Mouse (Mus musculus) common myeloid progenitor, adult 5-6 weeks (primary cell): ENCODE results near the gene Mgat5b. TPM values are rescaled to one million over a fixed set of nuclear protein-coding genes. Genes with fewer than 3 reads are reported as not detected.

Experiments used
- ATAC-seq: replicated peaks from 2 replicates; pipeline ENCODE4 v1.8.0; 2016; ENCODE audit warnings: low read depth, mild to moderate bottlenecking, moderate TSS enrichment, inconsistent platforms; ENCODE audit not compliant: poor library complexity, severe bottlenecking
- total RNA-seq: library from RNA; stranded (forward); fragments of 200-1000, 187-1606 nt; gene quantifications from 2 replicates; pipeline ENCODE4 v1.2.3, GENCODE M21; 2017

Gene Mgat5b
- total RNA-seq, 1 experiment from 2014 or later = not detected

GRCm38 (mm10) chr11:116915241-116915640 lies 3.4 kb upstream of the Mgat5b start:
- no peak for ATAC-seq

DNA sequence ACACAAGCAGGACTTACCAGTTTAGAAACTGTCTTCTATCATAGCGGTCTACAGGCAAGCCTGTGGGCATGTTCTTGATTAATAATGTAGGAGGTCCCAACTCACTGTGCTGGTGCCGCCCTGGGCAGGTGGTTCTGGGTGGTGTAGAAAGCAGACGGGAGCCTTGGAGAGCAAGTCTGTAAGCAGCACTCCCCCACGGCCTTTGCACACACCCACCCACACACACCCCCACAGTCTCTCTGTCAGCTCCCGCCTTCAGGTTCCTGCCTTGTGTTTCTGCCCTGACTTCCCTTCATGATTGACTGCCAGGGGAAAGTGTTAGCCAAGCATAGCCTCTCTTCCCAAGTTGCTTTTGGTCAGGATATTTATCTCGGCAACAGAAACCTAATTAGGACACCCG lies 1.3 kb upstream of the Mgat5b start:
- ATAC-seq = no peak

DNA sequence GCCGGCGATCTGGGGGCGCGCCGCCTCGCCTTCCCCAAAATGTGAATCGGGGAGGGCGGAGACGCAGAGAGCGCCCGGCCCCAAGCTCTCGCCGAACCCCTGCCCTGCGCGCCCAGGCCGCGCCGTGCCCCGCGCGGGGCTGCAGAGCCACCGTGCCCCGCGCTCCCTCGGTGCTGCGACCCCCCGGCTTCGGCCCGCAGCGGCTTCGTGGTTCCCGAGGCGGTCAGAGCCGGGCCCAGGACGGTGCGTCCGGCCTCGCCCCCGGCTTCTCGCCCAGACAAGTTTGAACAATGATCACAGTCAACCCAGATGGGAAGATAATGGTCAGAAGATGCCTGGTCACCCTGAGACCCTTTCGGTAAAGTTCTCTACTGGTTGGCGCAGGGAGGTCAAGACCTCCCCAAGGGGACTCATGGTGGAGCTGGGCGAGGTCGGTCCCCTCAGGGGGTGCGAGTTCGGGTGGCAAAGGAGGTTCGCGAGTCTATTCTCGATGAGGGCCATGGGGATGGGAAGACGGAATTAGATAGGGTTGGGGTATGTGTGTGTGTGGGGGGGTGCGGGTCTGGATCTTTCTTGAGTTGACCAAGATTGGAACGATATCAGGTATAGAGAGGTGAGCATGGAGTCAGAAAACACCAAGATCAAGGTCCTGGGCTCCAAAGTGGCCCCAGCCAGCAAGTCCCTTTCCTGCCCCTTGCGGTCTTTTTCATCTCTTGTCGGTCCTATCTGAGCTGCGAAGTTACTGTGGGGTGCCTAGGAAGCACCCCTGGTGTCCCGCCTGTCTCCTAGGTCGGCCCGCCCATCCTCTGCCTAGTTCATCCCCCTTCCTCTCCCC lies 740 bp downstream of the Mgat5b start:
- no peak for ATAC-seq

- ATAC-seq = no peak
Measured at GRCm38 (mm10) chr11:116920746-116921145, 2.1 kb downstream of the Mgat5b start.

DNA sequence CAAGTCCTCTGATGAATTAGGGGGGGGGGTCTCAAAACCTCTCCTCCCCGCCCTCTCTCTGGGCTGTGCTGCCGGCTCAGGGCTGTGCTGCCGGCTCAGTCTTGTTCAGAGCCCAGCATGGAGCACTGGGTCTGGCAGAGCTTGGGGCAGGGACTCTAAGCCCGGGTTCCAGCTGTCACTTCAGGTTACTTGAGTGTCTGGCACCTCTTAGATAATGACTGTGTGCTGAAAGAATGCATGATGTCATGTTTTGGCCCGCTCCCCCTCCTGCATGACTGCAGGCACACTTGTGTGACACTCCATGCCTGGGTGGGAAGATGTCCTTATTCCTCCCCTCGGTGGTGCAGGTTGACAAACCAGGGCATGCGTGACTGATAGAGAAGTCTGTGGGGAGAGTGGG lies 3.4 kb downstream of the Mgat5b start:
- no peak for ATAC-seq

DNA sequence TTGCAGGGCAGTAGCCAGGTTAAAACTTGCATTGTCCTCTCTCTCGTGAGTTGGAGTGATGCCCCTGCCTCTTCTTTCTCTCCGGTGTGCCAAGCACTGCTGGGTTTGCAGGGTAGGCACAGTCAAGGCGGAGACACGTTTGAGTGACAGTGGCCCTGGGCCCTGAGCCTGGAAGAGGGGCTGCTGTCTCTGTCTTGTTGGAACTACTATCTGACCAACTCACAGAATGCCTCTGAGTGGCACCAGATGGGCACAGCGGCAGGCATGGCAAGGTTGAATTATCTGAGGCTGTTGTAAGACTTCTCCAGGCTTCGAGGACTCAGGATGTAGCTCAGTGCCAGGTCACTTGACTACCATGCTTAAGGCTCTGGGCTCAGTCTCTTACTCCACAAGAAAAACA lies 9.4 kb downstream of the Mgat5b start:
- ATAC-seq = no peak

DNA sequence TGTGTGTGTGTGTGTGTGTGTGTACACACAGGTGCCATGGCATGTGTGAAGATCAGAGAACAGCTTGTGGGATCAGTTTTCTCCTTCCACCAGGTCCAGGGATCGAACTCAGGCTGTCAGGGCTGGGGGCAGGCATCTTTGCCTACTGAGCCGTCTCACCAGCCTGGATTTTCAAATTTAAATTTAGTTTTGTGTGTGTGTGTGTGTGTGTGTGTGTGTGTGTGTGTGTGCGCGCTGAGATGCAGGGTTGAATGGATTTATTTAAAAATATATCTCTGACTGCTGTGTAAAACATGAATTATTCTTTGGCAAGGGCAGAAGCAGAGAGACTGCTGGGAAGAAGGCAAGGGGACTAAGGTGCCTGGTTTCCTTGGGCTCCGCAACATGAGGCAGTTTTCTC lies 16.2 kb downstream of the Mgat5b start:
- ATAC-seq = no peak

- ATAC-seq = no peak
Measured at GRCm38 (mm10) chr11:116935354-116935753, 16.7 kb downstream of the Mgat5b start.

GRCm38 (mm10) chr11:116935917-116936316 lies 17.3 kb downstream of the Mgat5b start:
- ATAC-seq = no peak

DNA sequence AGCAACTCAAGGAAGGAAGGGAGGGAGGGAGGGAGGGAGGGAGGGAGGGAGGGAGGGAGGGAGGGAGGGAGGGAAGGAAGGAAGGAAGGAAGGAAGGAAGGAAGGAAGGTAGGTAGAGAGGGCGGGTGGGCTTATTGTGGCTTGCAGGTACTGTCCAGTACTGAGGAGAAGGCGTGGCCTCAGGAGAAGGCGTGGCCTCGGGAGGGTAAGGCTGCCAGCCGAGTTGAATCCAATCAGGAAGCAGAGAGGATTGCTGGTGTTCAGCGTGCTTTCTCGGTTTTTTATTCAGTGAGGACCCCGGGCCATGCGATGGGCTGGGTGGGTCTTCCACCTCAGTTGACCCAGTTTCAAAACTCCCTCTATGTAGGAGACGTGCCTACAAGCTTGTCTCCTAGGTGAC lies 18.5 kb downstream of the Mgat5b start:
- ATAC-seq = no peak

DNA sequence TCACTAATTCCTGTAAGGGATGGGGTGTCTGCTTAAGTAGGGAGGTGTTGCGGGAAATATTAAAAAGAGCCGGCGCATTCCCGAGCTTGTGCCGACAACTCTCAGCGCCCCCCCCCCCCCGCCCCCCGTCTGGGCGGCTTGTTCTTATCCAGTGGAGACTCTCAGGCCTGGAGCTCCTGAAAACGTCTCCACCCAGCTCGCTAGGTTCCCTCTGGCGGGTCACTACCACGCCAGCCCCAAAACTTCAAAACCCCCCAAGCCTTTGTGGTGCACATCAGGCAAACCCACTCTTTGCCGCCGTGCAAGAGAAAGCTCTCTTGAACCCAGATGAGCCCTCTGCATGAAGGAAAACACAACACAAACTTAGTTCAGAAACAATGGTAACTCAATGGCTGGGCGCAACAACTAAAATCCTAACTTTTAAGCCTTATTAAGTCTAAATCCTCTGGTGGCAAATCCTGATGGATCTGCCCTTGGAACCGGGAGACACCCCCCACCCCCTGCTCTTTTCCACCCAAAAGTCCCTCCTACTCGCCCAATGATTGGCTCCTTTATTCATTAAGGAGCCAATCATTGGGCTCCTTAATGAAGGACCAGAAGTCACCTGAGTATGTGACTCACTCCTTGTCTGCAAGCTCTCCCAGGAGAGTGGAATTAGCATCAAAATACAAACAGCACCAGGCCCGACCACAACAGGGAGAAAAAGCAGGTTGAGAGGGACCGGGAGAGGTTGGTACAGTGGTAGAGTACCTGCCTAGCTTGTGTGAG lies 21.6 kb downstream of the Mgat5b start:
- no peak for ATAC-seq

DNA sequence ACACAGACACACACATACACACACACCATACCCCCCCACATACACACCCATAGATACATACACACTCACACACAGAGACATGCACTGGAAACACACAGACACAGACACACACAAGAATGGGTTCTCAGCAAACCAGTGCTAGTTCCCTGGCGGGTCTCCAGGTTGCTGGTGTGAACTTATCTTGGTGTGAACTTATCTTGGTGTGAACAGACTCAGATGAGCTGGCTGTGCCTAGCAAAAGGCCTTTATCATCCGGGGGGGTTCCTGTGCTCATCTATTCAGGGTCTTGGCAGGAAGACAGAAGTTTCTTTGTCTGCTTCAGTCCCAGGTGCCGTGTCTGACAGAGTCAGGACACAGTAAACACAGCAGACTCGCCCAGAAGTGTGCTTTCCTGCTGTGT lies 25.7 kb downstream of the Mgat5b start:
- no peak for ATAC-seq

DNA sequence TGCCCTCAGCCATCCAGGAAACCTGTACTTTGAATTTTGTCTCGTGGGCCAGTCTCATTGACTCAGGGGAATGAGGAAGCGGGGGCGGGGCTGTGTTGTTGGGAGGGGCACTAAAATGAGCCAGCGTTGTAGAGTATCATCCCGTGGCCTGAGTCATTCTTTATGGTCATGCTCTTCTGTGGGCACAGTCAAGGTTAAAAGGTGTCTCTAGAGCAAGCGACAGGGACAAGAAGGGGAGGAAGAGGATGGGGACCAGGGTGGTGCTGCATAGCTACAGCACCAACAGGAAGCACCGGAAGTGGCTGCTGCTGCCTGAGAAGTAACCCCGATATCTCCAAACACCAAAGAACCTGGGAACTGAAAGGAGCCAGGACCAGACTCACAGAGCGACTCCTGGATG lies 31.2 kb downstream of the Mgat5b start:
- ATAC-seq = peak; percentile 61

DNA sequence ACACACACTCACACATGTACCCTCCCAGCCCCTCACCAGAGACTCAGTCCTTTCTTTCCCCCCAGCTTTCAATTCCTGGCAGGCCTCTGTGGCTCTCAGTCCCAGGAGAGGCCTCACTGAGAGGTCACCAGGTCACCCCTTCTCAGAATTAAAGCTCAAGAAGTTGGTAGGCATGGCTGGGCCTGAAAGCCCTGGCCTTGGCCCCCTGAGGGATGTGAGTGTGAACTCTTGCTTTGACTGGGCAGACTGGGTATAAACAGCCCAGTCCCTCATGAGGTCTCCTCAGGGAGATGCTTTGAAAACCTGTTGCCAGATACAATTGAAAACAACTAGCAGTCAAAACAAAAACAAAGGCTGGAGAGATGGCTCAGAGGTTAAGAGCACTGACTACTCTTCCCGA lies 32.8 kb downstream of the Mgat5b start:
- no peak for ATAC-seq

DNA sequence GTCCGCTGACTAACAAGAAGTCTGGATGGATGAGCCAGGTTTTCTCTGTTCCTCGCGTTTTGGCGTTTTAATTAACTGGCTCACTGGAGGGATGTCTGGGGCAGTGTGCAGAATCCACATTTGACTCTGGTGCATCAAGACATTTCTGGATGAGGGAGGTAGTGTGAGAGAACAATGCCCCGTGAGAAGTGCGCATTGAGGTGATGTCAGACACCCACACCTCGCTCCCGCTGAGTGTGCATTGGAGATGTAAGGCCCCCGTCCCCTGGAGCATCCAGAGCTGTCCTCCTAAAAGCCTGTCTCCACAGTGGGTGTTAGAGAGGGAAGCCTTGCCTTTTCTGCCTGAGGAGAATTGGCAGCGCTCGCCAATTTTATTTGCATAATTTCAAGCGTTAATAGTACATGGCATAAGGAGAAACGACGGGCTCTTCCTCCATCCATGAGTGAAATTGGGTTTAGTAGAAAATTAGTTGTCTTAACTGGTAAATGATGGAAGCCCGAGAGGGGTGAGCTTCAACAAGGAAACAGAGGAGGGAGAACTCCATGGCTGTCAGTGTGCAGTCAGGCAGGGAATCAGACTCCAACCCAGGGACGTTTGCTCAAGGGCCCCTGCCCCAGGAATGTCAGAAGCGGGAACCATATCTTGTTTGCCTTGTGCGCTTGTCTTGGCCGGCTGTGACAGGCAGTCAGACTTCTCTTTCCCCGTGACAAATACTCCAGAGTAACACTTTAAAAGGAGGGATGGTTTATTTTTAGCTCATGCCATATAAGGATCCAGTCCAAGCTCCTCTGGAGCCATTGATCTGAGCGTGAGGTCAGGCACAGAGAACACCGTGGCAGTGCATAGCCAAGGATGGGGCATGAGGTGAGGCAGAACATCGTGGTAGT lies 35.8 kb downstream of the Mgat5b start:
- no peak for ATAC-seq

DNA sequence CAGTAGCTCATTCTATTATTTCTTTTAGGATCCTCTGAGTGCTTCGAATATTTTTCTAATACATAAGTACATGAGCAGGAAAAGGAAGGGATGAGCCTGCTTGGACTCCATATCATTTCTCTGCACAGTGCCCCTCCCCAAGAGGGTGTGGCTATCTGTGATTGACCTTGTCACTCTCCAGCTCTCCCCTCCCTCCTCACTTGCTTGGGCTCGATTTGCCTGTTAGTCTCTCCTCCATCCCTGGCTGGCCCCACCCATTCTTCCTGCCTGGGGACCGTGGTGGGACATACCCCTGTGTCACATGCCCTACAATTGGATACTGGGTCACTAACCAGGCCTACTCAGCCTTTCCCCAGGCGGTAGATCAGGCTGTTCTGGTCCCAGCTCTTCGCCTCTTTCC lies 39.9 kb downstream of the Mgat5b start:
- ATAC-seq = no peak

GRCm38 (mm10) chr11:116965061-116965460 lies 46.4 kb downstream of the Mgat5b start:
- no peak for ATAC-seq

- no peak for ATAC-seq
Measured at GRCm38 (mm10) chr11:116965961-116966360, 47.3 kb downstream of the Mgat5b start.

- no peak for ATAC-seq
Measured at GRCm38 (mm10) chr11:116968586-116968985, 49.9 kb downstream of the Mgat5b start.

DNA sequence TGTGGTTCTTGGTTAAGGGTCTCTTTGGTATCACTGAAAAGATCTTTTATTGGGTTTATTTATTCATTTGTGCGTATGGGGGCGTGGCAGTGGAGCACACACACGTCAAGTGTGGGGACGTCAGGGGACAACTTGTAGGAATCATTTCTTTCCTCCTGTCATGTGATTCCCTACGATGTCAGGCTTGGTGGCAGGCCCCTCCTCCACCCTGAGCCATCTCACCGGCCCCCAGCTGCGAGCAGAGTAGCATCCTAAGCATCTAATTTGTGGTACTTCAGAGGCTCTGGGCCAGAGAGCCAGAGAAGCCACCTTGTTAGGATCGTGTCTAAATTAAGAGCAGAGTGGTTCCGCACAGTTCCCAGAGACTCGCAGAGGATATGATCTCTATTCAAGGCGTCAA lies 50.8 kb downstream of the Mgat5b start:
- ATAC-seq = no peak

- ATAC-seq = no peak
Measured at GRCm38 (mm10) chr11:116970847-116971246, 52.2 kb downstream of the Mgat5b start.
